Mouse (Mus musculus): Measurements from ENCODE around the gene Tle6.

Gene Tle6

GRCm38 (mm10) chr10:81544296-81545160 lies 56.3 kb downstream of the Tle6 start:
- DNase-seq (ENCODE audit: extremely low read depth, insufficient read length, low spot score) = peak; percentile 70

GRCm38 (mm10) chr10:81543633-81544032 lies 57.2 kb downstream of the Tle6 start:
- DNase-seq (ENCODE audit: extremely low read depth, insufficient read length, low spot score) = no peak

GRCm38 (mm10) chr10:81542727-81543460 lies 58.0 kb downstream of the Tle6 start:
- no peak for DNase-seq (ENCODE audit: extremely low read depth, insufficient read length, low spot score)

- DNase-seq (ENCODE audit: extremely low read depth, insufficient read length, low spot score) = no peak
These were observed 59.1 kb downstream of the Tle6 start for GRCm38 (mm10) chr10:81541803-81542202.

- no peak for DNase-seq (ENCODE audit: extremely low read depth, insufficient read length, low spot score)
These were observed 59.5 kb downstream of the Tle6 start for GRCm38 (mm10) chr10:81541363-81541762.

All from 3134 (cell line).